Mouse (Mus musculus) ovary, postnatal 14 days (tissue): ENCODE measurements at regions not wholly inside any gene's neighbourhood (a gene's known extent, or its start where the extent isn't known, plus 50 kb on each side); places are given as distances from the start of the nearest gene placed in this dataset.

Experiments used
- DNase-seq: peaks from one replicate; pipeline ENCODE4 v3.0.0; 2022; ENCODE audit warnings: low spot score

DNA sequence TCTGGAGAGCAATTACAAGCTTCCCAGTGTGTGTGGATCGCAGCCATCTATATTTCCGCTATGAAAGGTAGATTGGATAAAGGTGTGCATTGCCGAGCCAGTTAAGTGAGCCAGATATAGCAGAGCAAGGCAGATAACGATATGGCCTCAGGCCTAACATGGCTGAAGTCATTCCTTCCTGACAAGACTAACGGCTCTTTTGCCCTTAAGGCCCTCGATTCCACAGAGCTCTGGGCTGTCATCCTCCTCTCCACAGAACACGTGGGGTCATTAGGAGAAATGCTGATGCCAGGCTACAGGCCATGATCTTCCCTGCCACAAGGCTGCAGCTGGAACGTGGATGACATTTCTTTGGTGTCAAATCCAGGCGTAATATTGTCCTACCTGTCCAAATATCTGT is 72.7 kb upstream of the Pbx1 start:
- no peak for DNase-seq

DNA sequence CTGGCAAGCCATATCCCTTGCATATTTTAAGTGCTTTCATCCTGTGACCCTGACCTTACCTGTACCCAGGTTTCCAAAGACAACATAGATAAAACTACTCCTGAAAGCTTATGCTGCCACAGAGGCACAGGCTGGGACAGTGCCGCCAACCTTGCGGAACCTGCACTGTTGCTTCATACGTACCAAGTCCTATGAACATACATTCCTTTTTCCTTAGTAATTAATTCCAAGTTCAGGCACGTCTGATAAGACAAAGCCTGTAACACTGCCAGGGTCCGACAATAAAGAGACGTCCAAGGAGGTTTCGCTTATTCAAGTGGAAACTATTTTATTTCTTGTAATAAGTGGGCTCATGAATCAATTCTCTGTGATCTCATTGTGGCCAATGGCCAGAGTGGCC is 70.2 kb upstream of the Pbx1 start:
- no peak for DNase-seq

DNA sequence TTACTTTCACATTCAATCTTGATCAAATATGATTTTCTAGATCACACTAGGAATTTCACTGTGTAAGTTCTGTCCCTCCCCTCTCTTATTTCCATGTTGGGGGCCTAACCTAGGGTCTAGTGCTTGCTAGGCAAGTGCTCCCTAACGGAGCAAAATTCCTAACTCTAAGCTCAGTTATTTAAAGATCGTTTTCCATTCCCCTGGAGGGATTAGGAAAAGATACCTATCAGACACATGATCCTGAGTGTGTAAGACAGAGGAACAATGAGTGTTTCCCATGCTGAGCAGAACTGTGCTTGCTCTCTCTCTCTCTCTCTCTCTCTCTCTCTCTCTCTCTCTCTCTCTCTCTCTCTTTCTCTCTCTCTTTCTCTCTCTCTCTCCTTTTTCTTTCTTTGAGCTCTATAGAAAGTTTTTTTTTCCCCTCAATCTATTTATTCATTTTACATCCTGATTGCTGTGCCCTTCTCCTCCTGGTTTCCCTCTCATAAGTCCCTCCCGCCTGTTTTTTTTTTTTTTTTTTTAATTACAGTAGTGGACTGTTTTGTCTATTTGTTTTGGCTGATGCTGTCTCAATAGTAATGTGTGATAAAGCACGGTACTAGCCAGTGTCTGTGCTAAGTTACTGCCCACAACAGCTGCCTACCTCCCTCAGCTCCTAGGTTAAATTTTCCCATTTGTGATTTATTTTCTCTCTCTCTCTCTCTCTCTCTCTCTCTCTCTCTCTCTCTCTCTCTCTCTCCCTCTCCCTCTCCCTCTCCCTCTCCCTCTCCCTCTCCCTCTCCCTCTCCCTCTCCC is 69.5 kb upstream of the Pbx1 start:
- no peak for DNase-seq

DNA sequence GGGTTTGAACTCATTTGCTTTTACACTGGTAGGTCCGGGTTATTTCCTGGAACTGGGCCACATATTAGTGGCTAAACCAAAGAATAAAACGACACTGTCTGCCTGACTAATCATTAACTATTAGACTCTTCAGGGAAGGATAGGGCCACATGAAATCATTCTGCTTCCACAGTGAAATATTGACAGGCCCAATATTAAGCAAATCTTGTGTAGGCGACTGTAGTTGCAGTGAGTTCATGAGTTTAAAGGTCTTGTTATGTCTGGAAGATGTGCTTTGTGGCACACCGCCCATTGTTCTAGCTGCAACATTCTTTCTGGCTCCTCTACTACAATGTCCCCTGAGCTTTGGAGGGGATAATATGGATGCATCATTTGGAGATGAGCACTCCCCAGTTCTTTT is 65.7 kb upstream of the Pbx1 start:
- no peak for DNase-seq

DNA sequence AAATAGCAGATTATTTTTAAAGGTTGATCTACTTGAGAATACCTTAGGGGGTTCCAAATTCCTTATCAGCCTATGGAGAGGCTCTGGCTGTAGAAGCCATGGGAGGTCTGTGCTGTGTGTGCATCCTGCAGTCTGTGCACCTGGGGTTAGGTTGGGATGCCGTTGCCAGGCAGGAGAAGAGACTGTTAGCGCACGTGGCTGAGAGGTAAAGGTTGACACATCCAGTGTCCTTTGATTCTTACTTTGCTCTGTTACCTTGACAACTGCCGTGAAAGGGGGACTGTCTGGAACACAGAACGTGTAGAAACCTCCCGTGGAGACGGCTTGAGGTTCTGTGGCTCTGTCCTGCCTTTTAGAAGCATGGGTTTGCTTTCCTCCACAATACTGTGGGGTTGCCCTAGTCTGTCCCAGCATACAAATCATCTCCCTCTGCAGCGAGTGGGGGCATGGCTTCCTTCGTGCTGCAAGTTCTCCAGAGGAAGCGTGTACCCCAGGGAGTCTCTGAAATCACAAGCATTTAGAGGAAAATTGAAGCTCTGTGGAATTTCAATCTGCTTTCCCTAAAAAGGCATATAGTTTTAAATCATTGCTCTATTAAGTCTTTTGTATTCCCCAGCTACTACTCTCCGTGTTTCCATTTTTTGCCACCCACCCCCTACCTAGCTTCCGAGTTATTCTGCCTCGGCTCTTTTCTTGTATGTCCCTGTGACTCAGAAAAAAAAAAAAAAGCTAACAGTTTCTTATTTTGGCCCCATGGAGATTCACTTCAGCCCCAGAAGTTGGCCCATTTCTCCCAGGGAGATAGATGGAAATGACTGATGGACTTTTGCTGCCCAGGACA is 63.8 kb upstream of the Pbx1 start:
- DNase-seq = no peak

DNA sequence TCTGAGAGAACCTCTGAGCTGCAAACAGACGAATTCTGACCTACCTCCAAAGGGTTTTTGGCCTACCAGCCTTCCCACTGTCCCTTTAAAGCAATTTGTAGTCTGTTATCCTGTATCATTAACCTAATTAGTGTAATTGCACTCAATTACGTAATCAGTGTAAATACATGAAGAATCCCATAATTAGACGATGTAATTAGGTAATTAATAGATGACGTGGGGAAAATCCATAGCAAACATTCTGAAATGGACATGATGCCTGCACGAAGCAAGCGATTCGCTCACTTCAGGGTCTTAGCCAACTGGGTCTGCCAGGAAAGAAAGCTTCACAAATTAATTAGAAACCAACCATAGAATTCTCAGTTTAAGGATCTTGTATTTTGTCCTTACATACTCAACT is 55.4 kb upstream of the Pbx1 start:
- DNase-seq = no peak

DNA sequence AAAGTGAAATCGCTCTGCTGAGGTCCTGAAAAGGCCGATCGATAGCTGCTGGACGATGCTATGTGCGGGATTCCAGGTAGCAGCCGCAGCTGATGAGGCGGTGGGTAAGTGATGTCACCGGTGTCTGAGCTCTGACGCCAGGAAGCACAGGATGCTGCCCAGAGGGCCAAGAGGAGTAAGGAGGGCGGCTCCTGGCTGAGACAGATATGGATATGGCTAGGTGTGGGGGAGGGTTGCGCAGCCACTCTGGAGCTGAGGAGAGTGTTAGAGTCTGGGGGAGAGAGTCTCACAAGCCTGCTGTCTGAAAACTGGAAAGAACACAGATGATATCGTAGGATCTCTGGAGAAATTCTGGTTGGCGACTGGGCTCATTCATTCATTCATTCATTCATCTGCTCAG is 51.6 kb upstream of the Pbx1 start:
- DNase-seq = no peak
